Mouse (Mus musculus) mature B cell (primary cell): ENCODE measurements around the gene Polr2a.
"Not testable (repeated sequence)": the region's sequence is repeated elsewhere in the genome, so short reads cannot be mapped to it uniquely, and the experiment has no call there.

ENCODE experiments used
- in situ Hi-C: fragments of 300-500 bp; cut with MboI; formaldehyde crosslinking; loops from 2 replicates; pipeline ENCODE4 v1.14.3; 2019

Polr2a gene

DNA sequence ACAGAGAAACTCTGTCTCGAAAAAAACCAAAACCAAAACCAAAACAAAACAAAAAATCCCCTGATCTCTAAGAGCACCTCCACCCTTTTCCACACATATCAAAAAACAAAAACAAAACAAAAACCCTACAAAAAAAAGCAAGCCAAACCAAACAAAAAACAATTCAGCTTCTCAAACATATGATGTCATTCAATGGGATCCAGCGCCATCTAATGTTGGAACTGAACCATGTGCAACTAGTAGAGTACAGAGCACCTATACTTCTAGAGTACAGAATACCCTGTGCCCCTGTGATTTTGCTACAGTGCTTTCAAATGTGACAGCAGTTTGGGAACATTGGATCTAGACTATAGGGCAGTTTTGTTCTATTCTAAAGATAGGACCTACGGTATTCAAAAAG lies 3.7 kb downstream of the Polr2a start:
- in situ Hi-C loops: loop anchor here (5.0 kb wide), 2 partner anchors 43 to 123 kb away; partner anchors contain the start of genes Chrnb1 and Tmem95

- in situ Hi-C loops: no loop called here
Measured at GRCm38 (mm10) chr11:69754233-69754632, 4.2 kb downstream of the Polr2a start.

DNA sequence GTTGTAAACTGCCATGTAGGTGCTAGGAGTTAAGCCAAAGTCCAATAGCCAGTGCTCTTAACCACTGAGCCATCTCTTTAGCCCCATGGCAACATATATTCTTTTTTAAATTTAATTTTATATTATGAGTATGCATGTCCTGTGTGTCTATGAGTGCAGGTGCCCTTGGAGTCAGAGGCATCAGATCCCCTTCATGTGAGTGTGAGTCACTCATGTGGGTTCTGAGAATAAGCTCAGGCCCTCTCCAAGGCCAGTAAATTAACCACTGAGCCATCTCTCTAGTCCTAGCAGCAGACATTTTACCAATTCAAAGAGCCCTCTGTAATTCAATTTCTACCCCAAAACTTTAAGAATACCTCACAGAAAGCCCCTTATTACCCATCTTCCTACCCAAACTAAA lies 5.8 kb downstream of the Polr2a start:
- in situ Hi-C loops: no loop called here

GRCm38 (mm10) chr11:69751635-69752034 lies 6.8 kb downstream of the Polr2a start:
- in situ Hi-C loops: no loop called here

- in situ Hi-C loops: not testable (repeated sequence)
Measured at GRCm38 (mm10) chr11:69731408-69731807, 27.0 kb downstream of the Polr2a start.

GRCm38 (mm10) chr11:69729063-69729462 lies 29.4 kb downstream of the Polr2a start:
- in situ Hi-C loops: no loop called here

DNA sequence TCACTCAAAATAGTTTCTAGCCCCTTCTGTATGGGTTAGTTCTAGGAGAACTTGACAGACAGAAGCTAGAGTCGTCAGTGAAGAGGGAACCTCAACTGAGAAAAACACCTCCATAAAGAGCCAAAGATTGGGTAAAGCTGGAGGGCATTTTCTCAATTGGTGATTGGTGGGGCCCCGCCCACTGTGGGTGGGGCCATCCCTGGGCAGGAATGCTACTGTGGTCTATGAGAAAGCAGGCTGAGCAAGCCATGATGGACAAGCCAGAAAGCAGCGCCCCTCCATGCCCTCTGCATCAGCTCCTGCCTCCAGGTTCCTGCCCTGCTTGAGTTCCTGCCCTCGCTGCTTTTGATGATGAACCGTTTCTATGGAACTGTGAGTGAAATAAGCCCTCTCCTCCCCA lies 32.5 kb downstream of the Polr2a start:
- in situ Hi-C loops: no loop called here

DNA sequence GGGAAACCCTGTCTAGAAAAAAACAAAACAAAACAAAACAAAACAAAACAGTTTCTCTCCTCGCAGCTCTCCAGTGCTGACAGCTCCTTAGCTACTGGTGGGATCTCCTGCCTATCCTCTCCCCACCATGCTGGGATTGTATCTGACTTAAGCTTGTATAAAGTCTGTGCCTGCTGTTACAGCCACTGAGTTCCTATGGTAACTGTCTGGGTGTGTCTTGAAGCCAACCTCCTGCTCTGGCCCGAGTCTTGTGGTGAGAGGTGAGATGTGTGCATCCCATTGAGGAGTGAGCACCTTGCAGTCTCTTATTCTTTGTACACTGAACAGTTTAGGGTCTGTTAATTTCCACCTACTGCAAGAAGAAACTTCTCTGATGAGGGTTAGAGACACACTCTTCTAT lies 35.4 kb downstream of the Polr2a start:
- in situ Hi-C loops: no loop called here

- in situ Hi-C loops: no loop called here
Measured at GRCm38 (mm10) chr11:69720852-69721251, 37.6 kb downstream of the Polr2a start.

DNA sequence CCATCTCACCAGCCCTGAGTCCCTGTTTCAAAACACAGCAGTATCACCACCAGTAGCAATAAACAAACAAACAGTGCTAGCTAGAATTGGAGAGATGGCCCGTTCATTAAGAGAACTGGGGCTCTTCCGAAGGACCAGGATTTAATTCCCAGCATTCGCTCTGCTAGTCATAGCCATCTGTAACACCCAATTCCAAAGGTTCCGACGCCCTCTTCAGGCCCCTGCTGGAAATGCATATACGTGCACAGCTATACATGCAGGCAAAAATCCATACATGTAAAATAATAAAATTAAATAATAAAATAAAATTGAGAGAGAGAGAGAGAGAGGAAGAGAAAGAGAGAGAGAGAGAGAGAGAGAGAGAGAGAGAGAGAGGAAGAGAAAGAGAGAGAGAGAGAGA lies 39.0 kb downstream of the Polr2a start:
- in situ Hi-C loops: no loop called here

GRCm38 (mm10) chr11:69718661-69719060 lies 39.8 kb downstream of the Polr2a start:
- in situ Hi-C loops: no loop called here

- in situ Hi-C loops: no loop called here
Measured at GRCm38 (mm10) chr11:69716953-69717352, 41.5 kb downstream of the Polr2a start.

DNA sequence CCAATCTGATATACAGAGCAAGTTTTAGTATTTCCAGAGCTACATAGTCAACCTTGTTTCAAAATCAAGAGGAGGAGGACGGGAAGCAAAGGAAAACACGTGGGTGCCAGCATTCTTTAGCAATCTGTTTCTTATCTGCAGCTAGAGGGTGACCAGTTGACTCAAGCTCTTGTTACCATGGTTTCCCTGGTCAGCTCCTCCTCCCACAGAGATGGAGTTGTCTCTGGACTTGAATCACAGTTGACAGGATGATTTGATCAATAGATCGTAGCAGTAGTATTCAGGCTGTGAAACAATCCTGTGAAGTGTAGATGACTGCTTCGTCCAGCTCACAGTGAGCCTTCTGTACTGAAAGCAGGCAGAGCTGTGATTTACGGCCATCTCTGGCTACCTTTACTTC lies 42.5 kb downstream of the Polr2a start:
- in situ Hi-C loops: no loop called here

- in situ Hi-C loops: no loop called here
Measured at GRCm38 (mm10) chr11:69715482-69715881, 43.0 kb downstream of the Polr2a start.

GRCm38 (mm10) chr11:69714636-69715329 lies 43.7 kb downstream of the Polr2a start:
- in situ Hi-C loops: no loop called here

DNA sequence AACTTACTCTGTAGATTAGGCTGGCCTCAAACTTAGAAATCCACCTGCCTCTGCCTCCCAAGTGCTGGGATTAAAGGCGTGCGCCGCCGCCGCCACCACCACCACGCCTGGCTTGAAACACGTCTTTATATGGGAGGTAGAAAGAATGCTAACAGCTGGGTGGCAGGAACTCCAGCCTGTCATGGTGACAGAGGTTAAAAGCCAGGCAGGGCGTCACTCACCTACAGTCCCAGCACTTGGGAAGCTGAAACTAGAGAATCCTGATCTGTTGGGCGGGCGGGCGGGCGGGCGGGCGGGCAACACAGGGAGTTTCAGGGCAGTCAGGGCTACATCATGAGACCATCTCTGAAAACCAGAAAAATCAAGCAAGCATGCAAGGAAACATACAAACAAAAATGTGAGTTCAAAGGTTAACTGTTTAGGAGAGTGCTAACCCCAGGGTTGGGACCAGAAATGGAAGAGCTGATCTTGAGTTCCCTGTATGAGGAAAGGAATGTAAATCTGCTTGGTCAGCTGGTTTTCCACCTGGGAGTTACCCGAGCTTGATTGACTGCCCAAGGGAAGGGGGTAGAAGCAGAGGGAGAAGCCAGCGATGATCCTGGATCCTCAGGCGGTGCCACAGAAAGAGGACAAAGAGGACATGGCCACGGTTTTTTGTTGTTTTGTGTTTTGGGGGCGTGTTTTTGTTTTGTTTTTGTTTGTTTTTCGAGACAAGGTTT lies 45.3 kb downstream of the Polr2a start:
- in situ Hi-C loops: no loop called here

GRCm38 (mm10) chr11:69711082-69711481 lies 47.4 kb downstream of the Polr2a start:
- in situ Hi-C loops: no loop called here

DNA sequence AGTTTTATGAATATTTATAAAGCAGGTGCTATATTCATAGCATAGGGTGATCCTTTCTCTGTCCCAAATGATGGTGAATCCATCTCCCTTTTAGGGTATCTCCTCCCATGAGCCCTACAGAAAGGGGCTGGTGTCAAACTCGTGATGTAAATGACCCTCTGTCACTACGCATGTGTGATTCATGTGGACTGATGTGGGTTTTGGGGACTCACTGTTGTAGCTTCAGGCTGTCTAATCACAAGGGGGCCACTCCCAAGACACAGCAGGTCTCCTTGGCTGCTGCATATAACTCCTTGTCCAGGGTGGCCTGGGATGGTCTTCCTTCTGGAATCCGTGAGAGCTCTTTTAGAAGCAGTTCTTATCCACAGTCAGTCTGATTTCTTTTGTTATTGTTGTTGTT lies 48.0 kb downstream of the Polr2a start:
- in situ Hi-C loops: no loop called here

DNA sequence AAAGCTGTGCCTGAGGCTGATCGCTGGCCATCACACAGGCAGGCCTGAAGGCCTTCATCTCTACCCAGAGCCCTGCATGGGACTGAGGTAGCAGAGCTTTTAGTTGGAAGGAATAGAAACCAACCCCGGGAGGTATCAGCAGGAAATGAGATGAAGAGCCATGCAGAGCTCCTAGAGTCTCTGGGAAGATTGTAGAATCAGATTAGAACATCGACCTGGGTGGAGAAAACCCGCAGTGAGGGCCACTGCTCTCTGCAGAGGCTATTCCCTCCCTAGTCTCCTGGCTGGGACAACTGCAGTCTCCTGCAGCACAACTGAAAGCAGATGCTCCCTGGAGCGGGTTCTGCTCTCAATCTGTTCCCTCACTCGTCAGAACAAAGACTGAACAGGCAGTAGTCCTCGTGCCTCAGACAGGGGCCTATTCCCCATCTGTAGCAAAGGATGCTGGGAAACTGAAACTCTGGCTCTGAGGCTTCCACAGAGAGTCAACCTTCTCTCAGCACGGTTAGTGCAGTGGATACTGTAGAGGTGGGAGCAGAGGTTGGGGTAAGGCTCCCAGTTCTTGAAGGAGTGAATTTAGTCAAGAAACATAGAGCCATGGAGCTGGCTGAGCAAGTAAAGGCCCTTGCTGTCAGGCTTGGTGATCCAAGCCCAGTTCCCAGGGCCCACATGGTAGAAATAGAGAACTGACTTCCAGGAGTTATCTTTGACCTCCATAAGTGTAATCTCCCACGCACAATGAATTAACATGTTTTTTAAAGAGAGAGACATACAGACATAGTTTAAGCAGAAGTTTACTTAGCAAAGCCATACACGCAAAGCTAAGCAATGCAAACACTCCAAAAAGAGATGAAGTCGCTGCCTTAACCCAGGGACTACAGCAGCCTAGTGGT lies 48.6 kb downstream of the Polr2a start:
- in situ Hi-C loops: no loop called here

- in situ Hi-C loops: no loop called here
Measured at GRCm38 (mm10) chr11:69708614-69709265, 49.7 kb downstream of the Polr2a start.

DNA sequence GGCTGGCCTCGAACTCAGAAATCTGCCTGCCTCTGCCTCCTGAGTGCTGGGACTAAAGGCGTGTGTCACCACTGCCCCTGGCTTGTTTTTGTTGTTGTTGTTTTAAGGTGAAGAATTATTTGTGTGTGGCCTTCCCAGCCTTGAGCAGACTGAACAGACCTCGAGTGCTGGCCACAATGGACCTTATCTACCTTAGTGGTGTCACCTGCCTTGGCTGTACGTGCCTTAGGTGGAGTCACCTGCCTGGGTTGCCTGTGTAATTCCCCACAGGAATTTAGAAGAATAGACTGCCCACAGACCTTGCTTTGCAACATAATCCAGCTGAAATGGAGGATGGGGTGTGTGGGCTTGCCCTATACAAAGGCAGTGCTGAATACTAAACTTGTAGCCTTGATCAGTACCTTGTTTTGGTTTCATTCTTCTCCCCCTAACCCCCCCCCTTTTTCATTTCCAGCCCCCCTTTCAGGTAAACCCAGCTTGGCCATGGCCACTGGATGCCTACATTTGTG lies 50.5 kb downstream of the Polr2a start:
- in situ Hi-C loops: no loop called here

GRCm38 (mm10) chr11:69707480-69707847 lies 51.0 kb downstream of the Polr2a start:
- in situ Hi-C loops: no loop called here
